Mouse (Mus musculus): Measurements from ENCODE around the gene Zfp978.
"Not testable (repeated sequence)": the region's sequence is repeated elsewhere in the genome, so short reads cannot be mapped to it uniquely, and the experiment has no call there.

Zfp978 gene

GRCm38 (mm10) chr4:147416365-147416764 lies 55.3 kb downstream of the Zfp978 start:
- DNase-seq: not testable (repeated sequence)

DNA sequence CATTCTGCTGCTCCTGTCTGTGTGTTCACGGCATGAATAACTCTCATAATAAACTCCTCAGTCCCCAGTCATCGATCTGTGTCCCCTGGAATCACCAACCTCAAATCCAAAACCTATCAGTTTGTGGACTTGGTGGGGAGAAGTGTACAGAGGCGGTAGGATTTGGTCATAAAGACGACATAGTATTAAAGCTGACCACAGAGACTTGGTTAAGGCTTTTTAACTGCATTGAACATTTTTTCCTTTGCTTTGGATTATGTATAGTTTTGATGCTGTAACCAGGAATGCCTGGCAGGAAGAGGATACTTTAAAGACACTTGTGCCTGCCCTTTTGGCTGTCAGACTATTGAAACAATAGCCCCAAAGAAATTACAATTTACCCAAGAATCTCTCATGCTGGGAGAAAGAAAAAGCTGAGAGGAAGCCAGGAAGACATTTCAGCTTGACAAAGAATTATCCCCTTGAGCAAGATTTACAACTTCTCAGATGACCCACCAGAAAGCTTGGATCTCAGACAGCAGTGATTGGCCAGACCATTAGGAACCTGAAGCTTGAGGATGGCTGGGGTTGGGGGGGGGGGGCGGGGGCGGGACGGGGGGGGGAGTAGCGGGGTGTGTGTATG lies 56.2 kb downstream of the Zfp978 start:
- DNase-seq: no peak

- no peak for DNase-seq
These were observed 56.8 kb downstream of the Zfp978 start for GRCm38 (mm10) chr4:147417921-147418320.

DNA sequence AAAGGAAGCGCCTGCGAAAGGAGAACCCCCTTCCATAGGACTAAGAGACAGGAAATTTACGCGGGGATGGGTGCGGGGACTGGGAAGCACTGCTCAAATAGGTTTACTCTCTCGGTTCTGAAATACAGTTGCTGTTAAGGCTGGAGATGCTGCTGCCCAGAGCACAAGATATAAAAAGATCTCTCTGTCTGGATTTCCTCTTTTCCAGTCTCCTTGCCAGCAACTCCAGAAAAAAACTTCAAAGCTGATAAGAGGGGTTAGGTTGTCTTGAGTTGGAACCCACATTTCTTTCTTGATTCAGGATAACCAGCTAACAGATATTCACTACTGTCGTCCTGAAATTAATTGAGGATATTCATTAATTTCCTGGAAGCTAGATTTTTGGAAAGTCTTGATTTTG lies 57.2 kb downstream of the Zfp978 start:
- DNase-seq: not testable (repeated sequence)

DNA sequence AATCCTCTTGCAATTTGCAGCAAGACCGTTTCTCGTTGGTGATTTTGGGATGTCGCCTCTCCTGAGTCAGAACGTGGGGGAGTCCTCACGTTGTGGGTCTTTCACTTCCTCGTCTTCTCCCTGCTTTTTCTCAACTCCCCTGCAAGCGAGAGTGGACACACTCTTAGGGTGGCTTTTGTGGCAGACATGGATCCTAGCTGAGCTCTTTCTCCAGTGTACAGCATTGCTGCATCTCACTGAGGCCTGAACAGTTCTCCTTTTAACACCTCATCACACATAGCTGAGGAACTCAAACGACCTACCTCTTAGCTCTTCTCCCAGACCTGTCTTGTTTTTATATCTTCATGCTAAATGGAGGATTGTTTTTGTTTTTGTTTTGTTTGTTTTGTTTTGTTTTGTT lies 58.1 kb downstream of the Zfp978 start:
- DNase-seq: not testable (repeated sequence)

- DNase-seq: not testable (repeated sequence)
These were observed 58.9 kb downstream of the Zfp978 start for GRCm38 (mm10) chr4:147419756-147420590.

- DNase-seq: no peak
These were observed 59.7 kb downstream of the Zfp978 start for GRCm38 (mm10) chr4:147420794-147421193.

DNA sequence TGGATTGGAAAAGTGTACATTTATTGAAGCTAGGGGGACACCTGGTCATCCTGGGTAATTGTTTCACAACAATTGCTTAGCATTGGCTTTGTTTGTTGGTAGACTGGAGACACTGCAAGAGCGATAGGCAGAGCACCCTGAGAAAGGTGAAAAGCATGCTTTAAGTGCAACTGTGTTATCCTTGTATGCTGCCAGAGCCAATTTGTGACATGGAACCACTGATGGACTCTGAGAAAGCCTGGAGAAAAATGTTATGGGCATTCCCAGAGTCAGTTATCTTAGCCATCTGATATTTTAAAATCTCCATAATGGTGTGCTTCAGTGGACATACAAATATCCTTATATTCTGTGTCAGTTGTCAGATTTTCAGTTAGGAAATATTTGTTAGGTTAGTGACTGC lies 60.2 kb downstream of the Zfp978 start:
- not testable (repeated sequence) for DNase-seq

GRCm38 (mm10) chr4:147423140-147423539 lies 62.0 kb downstream of the Zfp978 start:
- no peak for DNase-seq

- no peak for DNase-seq
These were observed 62.7 kb downstream of the Zfp978 start for GRCm38 (mm10) chr4:147423641-147424298.

GRCm38 (mm10) chr4:147424404-147424803 lies 63.3 kb downstream of the Zfp978 start:
- DNase-seq: not testable (repeated sequence)

GRCm38 (mm10) chr4:147425615-147426347 lies 64.7 kb downstream of the Zfp978 start:
- not testable (repeated sequence) for DNase-seq

GRCm38 (mm10) chr4:147430651-147431050 lies 69.5 kb downstream of the Zfp978 start:
- no peak for DNase-seq

GRCm38 (mm10) chr4:147431696-147432442 lies 70.8 kb downstream of the Zfp978 start:
- not testable (repeated sequence) for DNase-seq

DNA sequence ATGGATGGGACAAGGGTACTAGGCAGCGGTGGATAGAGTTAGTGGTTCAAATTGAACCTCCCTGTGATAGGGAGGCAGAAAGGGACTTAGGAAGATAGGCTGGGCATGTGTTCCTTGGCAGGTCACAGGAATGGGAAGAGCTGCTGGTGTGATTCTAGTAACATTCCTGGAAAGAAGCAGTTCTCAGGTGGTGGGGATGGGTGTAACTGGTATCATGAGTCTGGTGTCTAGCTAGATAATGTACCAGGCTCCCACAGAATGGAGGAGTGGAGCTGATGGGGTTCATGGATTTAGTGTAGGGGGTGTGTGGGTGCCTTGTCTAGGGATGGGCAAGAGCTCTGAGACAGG lies 71.3 kb downstream of the Zfp978 start:
- DNase-seq: no peak

- no peak for DNase-seq
These were observed 71.9 kb downstream of the Zfp978 start for GRCm38 (mm10) chr4:147433017-147433416.

- DNase-seq: no peak
These were observed 72.8 kb downstream of the Zfp978 start for GRCm38 (mm10) chr4:147433874-147434273.
